Mouse (Mus musculus) heart, embryonic 15.5 days (tissue): ENCODE measurements around the gene Nrcam. TPM values are rescaled to one million over a fixed set of nuclear protein-coding genes. Genes with fewer than 3 reads are reported as not detected.
"Not testable (repeated sequence)": the region's sequence is repeated elsewhere in the genome, so short reads cannot be mapped to it uniquely, and the experiment has no call there.

Experiments used
- ATAC-seq: fragments of 200-750 bp; cut with Nextera tagmentation; replicated peaks from 2 replicates; pipeline ENCODE4 v1.8.0; 2017; ENCODE audit warnings: low read depth, moderate TSS enrichment; ENCODE audit not compliant: insufficient number of reproducible peaks, insufficient read depth, low FRiP score
- H3K27ac ChIP-seq: fragments of 300-500 bp; sonication (generic); 2 replicates; pipeline ENCODE4 v1.5.1; 2015; ENCODE audit warnings: mild to moderate bottlenecking, inconsistent platforms
- H3K27me3 ChIP-seq: fragments of 300-500 bp; sonication (generic); 2 replicates; pipeline ENCODE4 v1.6.1; 2015; ENCODE audit warnings: inconsistent platforms
- H3K36me3 ChIP-seq: fragments of 300-500 bp; sonication (generic); 2 replicates; pipeline ENCODE4 v1.6.1; 2015; ENCODE audit warnings: mild to moderate bottlenecking, inconsistent platforms
- H3K4me1 ChIP-seq: fragments of 300-500 bp; sonication (generic); replicated peaks from 2 replicates; pipeline ENCODE4 v1.6.1; 2015; ENCODE audit warnings: inconsistent platforms
- H3K4me2 ChIP-seq: fragments of 300-500 bp; sonication (generic); 2 replicates; pipeline ENCODE4 v1.6.1; 2015; ENCODE audit warnings: inconsistent platforms, mild to moderate bottlenecking, moderate library complexity
- H3K4me3 ChIP-seq: fragments of 300-500 bp; sonication (generic); 2 replicates; pipeline ENCODE4 v1.5.1; 2015; ENCODE audit warnings: mild to moderate bottlenecking, inconsistent platforms
- H3K9ac ChIP-seq: fragments of 300-500 bp; sonication (generic); 2 replicates; pipeline ENCODE4 v1.6.1; 2015; ENCODE audit warnings: mild to moderate bottlenecking, inconsistent platforms
- H3K9me3 ChIP-seq: fragments of 300-500 bp; sonication (generic); replicated peaks from 2 replicates; pipeline ENCODE4 v1.6.1; 2016; ENCODE audit warnings: inconsistent platforms
- whole genome bisulfite sequencing: fragments of 180-500 bp; shearing (Covaris S2); methylation state at CpG from one replicate; pipeline ENCODE4 v1.1.7; 2015; ENCODE audit warnings: mixed read lengths; 5-methylcytosine and 5-hydroxymethylcytosine counted together
- polyA plus RNA-seq: library from polyadenylated mRNA; unstranded; fragments of >200 nt; fragmentation: Nextera tagmentation; extraction: Ambion mirVana; gene quantifications from 2 replicates; pipeline ENCODE4 v1.2.1, GENCODE M21; 2015

Gene Nrcam
- polyA plus RNA-seq, result 0.88 and 3.4 TPM in 2 replicates

DNA sequence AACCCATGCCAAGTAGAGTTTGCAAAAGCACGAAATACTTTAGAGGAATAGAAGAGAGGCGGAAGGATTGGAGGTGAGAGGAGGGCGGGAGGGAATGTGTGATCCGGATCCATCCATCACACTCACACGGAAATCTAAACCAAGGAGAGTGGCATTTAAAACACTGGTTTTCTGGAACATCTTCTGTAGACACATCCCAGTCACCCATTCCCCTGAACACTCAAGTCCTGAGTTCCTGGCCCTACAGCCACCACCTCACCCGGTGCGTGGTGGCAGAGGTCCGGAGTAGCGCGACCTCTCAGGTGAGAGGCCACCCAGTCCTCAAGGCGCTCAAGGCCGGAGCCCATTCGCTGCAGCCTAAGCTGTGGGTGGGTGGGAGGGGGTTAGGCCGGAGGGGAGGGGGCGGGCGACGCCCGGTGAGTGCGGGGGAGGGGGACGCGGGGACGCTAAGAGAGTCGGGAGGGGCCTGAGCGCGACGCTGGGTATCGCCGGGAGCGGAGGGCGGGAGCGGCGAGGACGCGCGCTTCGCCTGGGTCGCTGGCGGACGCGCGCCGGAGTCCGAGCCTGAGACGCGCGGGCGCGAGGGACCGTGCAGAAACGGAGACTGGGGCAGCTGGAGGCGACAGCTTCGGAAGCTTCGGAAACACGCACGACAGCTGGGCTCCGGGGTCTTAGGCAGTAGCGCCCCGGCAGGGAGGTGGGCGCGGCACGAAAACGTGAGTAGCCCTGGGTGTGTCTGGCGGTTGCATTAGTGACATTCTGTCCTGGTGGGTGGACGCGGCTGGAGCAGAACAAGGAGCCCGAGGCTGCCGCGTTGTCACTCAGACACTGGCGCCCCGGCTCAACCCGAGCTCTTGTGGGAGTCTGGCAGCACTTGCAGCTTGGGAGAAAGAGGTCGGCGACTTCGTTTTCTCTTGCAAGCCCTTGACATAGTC is at the start of gene Nrcam:
Nrcam (plus strand) TSS at position 505 of the 935 bp plus-strand sequence.
- Histone ChIP-seq H3K9ac (peak within 1 kb of the TSS; percentile 47), H3K36me3 (no peaks in the 10 kb centered on the region), H3K9me3 (no peaks in the 10 kb centered on the region), H3K4me2 (peak within 1 kb of the TSS; percentile 94), H3K27me3 (peaks cover 16% of the 10 kb centered on the region; the same call in 1 of the 2 replicates), H3K4me1 (peaks cover 12% of the 10 kb centered on the region), H3K27ac (no peak within 1 kb of the TSS), H3K4me3 (peak within 1 kb of the TSS; percentile 58)
- WGBS, result 3% methylated on average over 73 of the region's 74 CpGs
- ATAC-seq, result peak; percentile 71

DNA sequence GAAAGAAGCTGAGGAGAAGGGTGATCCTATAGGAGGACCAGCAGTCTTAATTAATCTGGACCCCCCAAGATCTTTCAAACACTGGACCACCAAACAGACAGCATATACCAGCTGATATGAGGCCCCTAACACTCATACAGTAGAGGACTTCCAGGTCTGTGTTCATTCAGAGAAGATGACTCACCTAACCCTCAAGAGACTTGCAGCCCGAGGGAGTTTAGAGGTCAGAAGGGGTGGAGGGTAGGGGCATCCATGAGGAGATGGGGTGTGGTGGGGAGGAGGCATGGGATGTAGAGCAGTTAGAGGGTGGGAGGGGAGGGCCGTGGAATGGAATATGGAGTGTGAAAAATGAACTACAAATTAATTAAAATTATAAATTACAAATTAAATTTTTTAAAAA is 48.5 kb upstream of the Nrcam start:
- not testable (repeated sequence) for H3K9ac ChIP-seq, H3K4me1 ChIP-seq, H3K36me3 ChIP-seq, H3K27ac ChIP-seq, H3K9me3 ChIP-seq, ATAC-seq, H3K4me2 ChIP-seq, H3K4me3 ChIP-seq, H3K27me3 ChIP-seq
- WGBS, result 54% methylated on average over 2 of the region's 2 CpGs

DNA sequence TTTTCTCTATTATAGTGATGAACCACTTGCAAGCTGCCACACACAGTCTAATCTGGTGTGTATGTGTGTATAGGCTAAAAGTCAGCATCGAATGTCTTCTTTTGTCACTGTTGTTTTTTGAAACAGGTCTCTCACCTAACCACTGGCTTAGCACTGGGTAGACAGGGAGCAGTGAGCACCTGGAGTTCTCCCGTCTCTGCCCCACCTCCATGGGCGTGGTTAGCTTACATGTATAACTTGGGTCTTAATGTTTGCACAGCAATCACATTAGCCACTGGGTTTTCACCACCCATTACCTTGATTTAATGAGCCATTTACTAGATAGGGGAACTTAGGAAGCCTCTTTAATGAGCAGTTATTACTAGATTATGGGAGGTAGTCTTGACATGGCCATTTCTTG is 47.2 kb upstream of the Nrcam start:
- Histone ChIP-seq H3K9me3 (no peaks in the 10 kb centered on the region), H3K36me3 (no peaks in the 10 kb centered on the region), H3K4me1 (no peaks in the 10 kb centered on the region), H3K4me3 (no peak overlapping the region), H3K9ac (no peak overlapping the region), H3K4me2 (no peak overlapping the region), H3K27ac (no peak overlapping the region), H3K27me3 (no peaks in the 10 kb centered on the region)
- ATAC-seq, result no peak
- WGBS, result 86% methylated on average over 3 of the region's 3 CpGs

DNA sequence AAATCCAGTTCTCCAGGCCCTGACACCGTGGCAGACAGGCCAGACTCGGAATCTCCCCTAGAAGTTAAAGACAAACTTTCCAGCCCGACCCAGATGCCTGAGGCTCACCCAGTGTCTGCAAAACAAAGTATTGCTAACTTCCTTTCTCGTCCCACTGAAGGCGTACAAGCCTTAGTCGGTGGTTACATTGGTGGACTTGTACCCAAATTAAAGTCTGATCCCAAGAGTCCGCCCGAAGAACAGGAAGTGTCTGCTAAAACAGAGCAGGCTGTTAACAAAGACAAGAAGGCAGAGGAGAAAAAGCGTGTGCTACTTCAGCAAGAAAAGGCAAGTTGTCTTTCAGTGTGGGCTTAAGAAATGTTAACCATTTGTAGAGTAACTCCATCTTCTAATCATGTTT is 45.3 kb upstream of the Nrcam start:
- no peaks in the 10 kb centered on the region for H3K9me3 ChIP-seq
- H3K36me3 ChIP-seq, result peaks cover 4% of the 10 kb centered on the region; the same call in 1 of the 2 replicates
- H3K4me3 ChIP-seq, result no peak overlapping the region
- no peak overlapping the region for H3K4me2 ChIP-seq
- H3K9ac ChIP-seq, result no peak overlapping the region
- 58% methylated on average over 9 of the region's 9 CpGs for WGBS
- no peaks in the 10 kb centered on the region for H3K4me1 ChIP-seq
- H3K27me3 ChIP-seq, result no peaks in the 10 kb centered on the region
- ATAC-seq, result no peak
- no peak overlapping the region for H3K27ac ChIP-seq

DNA sequence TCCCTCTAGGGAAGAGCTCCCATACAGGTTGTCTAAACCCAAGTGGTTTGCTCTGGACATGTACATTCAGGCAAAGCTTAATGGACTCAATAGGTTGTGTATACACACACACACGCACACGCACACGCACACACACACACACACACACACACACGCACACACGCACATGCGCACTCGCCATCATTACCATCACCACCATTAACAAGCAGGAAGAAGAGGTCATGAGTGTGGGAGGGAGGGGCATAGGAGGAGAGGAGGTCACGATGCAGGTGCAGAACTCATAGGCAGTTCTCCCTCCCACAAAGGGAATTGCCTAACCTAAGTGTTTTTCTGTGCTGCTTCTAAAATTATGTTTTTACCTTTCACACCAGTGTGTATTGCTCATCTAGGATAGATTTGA is 41.7 kb upstream of the Nrcam start:
- no peak for ATAC-seq
- H3K27me3 ChIP-seq, result no peaks in the 10 kb centered on the region

DNA sequence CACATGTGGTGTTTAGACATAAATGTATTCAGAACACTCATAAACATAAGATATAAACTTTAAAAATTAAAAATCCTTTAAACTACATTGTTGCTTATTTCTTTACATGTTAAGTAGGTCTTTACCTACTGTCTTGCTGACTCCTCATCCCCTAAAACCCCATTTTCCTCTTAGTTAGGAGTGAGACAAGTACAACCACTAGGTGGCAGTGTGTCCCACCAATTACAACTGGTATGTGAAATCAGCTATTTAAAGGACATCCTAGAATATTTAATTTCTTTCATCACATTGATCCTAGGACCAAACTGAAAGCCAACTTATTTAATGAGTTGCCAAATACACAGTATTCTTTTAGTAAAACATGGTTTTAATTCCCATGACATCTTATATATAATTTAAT is 36.4 kb upstream of the Nrcam start:
- no peak overlapping the region for H3K4me3 ChIP-seq
- peaks cover 24% of the 10 kb centered on the region; the same call in 1 of the 2 replicates for H3K36me3 ChIP-seq
- H3K9me3 ChIP-seq, result no peaks in the 10 kb centered on the region
- no peak overlapping the region for H3K4me2 ChIP-seq
- H3K4me1 ChIP-seq, result no peaks in the 10 kb centered on the region
- H3K9ac ChIP-seq, result no peak overlapping the region
- no peak for ATAC-seq
- H3K27ac ChIP-seq, result no peak overlapping the region
- no peaks in the 10 kb centered on the region for H3K27me3 ChIP-seq

More for the DNA sequence above, 41.7 kb upstream of the Nrcam start:
- no peaks in the 10 kb centered on the region for H3K4me1 ChIP-seq
- H3K27ac ChIP-seq, result no peak overlapping the region
- peaks cover 16% of the 10 kb centered on the region; the same call in 1 of the 2 replicates for H3K36me3 ChIP-seq
- no peak overlapping the region for H3K4me2 ChIP-seq
- no peak overlapping the region for H3K4me3 ChIP-seq
- H3K9ac ChIP-seq, result no peak overlapping the region
- WGBS, result 90% methylated on average over 8 of the region's 8 CpGs
- H3K9me3 ChIP-seq, result no peaks in the 10 kb centered on the region

DNA sequence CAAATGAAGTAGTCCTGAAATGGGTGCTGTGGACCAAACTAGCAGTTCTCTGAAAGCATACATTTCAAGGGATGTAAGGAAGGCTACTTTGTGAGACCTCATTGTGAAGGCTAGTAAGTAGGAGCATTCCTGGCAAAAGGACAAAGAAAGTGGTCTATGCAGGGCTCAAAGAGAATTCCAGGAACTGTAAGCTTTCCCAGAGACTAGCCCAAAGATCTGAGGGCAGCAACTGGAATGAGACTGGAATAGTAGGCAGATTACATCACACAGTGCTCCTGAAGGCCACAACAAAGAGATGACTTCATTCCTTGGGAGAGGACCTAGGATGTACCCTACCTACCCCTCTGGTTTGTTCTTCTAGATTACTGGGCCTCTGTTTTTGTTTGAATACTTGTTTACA is 27.9 kb upstream of the Nrcam start:
- no peak for ATAC-seq
- Histone ChIP-seq H3K9ac (no peak overlapping the region), H3K4me3 (no peak overlapping the region)

DNA sequence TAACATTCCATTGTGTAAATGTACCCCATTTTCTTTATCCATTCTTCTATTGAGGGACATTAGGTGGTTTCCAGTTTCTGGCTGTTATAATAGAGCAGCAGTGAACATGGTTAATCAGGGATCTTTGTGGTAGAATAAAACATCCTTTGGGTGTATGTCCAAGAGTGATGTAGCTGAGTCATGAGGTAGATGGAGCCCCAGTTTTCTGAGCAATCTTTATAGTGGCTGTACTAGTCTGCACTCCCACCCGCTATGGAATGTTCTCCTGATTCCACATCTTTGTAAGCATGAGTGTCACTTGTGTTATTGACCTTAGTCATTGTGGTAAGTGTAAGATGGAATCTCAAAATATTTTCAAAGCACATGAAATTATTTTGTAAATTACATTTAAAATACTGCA is 24.7 kb upstream of the Nrcam start:
- Histone ChIP-seq H3K9ac (no peak overlapping the region), H3K27me3 (no peaks in the 10 kb centered on the region), H3K27ac (no peak overlapping the region), H3K9me3 (no peaks in the 10 kb centered on the region), H3K4me1 (no peaks in the 10 kb centered on the region), H3K36me3 (peaks cover 24% of the 10 kb centered on the region; the same call in 1 of the 2 replicates), H3K4me2 (no peak overlapping the region), H3K4me3 (no peak overlapping the region)
- WGBS, result 89% methylated on average over 1 of the region's 1 CpGs
- ATAC-seq, result no peak

More for the DNA sequence above, 27.9 kb upstream of the Nrcam start:
- no peaks in the 10 kb centered on the region for H3K9me3 ChIP-seq
- no peaks in the 10 kb centered on the region for H3K27me3 ChIP-seq
- H3K36me3 ChIP-seq, result peaks cover 18% of the 10 kb centered on the region; the same call in 1 of the 2 replicates
- H3K4me1 ChIP-seq, result no peaks in the 10 kb centered on the region
- H3K4me2 ChIP-seq, result no peak overlapping the region
- no peak overlapping the region for H3K27ac ChIP-seq

DNA sequence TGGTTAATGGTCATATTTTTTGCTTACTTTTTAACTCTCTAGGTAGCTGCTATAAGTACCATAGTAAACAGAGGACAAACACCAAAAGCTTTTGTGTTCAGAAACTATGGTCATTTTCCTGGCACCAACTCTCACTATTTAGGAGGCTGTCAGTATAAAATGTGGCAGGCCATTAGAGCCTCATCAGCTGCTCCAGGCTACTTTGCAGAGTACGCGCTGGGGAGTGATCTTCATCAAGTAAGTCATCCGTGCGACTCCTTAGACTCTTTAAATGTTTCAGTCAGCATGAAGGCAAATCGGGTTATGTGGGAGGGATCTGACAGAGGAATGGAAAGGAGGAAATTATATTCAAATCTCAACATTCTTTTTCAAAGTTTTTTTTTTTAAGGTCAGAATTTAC is 23.8 kb upstream of the Nrcam start:
- H3K4me2 ChIP-seq, result no peak overlapping the region
- H3K4me1 ChIP-seq, result no peaks in the 10 kb centered on the region
- H3K4me3 ChIP-seq, result no peak overlapping the region
- peaks cover 25% of the 10 kb centered on the region; the same call in 1 of the 2 replicates for H3K36me3 ChIP-seq
- H3K27ac ChIP-seq, result no peak overlapping the region
- ATAC-seq, result no peak
- no peak overlapping the region for H3K9ac ChIP-seq
- WGBS, result 84% methylated on average over 5 of the region's 5 CpGs
- H3K9me3 ChIP-seq, result no peaks in the 10 kb centered on the region
- H3K27me3 ChIP-seq, result no peaks in the 10 kb centered on the region

DNA sequence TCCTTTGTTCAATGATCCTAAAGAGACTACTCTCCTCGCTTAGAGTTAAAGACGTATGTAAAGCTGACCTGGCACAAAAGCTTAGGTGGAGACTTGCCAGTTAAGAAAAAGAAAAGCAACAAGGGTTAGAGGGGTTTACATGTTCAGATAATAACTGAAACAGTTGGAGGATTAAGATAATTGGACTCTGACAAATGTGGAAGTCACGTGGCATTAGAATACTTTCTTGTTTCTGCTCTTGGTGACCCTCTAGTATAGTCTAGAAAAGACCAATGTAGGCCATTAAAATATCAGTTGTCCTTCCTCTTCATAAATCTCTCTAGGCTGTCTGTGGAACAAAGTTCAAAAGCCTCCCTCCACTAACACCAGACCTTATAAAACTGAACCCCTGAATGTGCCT is 20.5 kb upstream of the Nrcam start:
- WGBS, result 86% methylated on average over 3 of the region's 3 CpGs

DNA sequence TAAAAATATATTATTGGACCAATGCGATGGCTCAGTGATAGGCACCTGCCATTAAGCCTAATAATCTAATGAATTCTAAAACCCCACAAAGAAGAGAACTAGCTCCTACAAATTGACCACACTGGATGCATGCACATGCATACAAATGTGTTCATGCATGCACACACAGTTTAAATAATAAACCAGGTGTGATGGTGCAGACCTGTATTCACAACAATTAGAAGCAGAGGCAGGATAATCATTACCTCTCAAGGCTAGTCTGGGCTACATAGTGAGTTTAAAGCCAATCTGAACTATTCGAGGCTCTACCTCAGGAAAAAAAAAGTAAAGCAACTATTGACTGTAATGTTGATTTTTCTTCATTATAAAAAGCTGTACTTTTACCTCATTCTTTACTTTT is 13.5 kb upstream of the Nrcam start:
- H3K36me3 ChIP-seq, result peaks cover 18% of the 10 kb centered on the region; the same call in 1 of the 2 replicates
- no peaks in the 10 kb centered on the region for H3K9me3 ChIP-seq
- H3K4me2 ChIP-seq, result no peak overlapping the region
- no peak overlapping the region for H3K4me3 ChIP-seq
- no peaks in the 10 kb centered on the region for H3K27me3 ChIP-seq
- H3K9ac ChIP-seq, result no peak overlapping the region
- ATAC-seq, result no peak
- no peak overlapping the region for H3K27ac ChIP-seq
- no peaks in the 10 kb centered on the region for H3K4me1 ChIP-seq
- WGBS, result 83% methylated on average over 2 of the region's 2 CpGs

More for the DNA sequence above, 20.5 kb upstream of the Nrcam start:
- H3K9ac ChIP-seq, result no peak overlapping the region
- H3K9me3 ChIP-seq, result no peaks in the 10 kb centered on the region
- H3K4me1 ChIP-seq, result no peaks in the 10 kb centered on the region
- no peaks in the 10 kb centered on the region for H3K27me3 ChIP-seq
- no peak overlapping the region for H3K4me3 ChIP-seq
- no peak overlapping the region for H3K4me2 ChIP-seq
- ATAC-seq, result no peak
- H3K36me3 ChIP-seq, result peaks cover 17% of the 10 kb centered on the region; the same call in 1 of the 2 replicates
- no peak overlapping the region for H3K27ac ChIP-seq

DNA sequence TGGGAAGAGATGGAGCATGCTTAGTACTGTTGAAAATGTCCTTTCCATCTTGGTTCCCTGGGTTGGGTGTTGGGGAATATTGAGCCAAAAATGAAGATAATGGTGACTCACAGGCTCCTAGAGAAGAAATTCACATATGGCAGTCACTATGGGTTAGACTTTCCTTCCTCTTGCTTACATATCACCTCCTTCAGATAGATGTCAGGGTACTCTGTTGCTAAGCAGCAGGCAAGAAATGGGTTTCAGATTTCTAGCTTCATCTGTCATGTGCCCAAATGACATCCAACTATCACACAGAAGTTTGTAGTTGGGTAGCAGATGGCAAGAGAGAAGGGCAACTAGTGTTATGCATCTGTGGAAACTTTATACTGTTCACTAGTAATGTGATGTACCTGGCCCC is 3.6 kb upstream of the Nrcam start:
- no peak for ATAC-seq
- H3K4me2 ChIP-seq, result no peak overlapping the region
- H3K27me3 ChIP-seq, result peaks cover 7% of the 10 kb centered on the region; the same call in 1 of the 2 replicates
- H3K9me3 ChIP-seq, result no peaks in the 10 kb centered on the region
- H3K4me3 ChIP-seq, result no peak overlapping the region
- no peaks in the 10 kb centered on the region for H3K36me3 ChIP-seq
- H3K4me1 ChIP-seq, result peaks cover 7% of the 10 kb centered on the region
- H3K27ac ChIP-seq, result no peak overlapping the region
- no peak overlapping the region for H3K9ac ChIP-seq
